Mouse (Mus musculus): ENCODE data around the gene Cpa4.

Gene Cpa4

GRCm38 (mm10) chr6:30628152-30628551 lies 60.0 kb downstream of the Cpa4 start:
- DNase-seq (ENCODE audit: low spot score in 2 of 2): no peak

- no peak for DNase-seq (ENCODE audit: low spot score in 2 of 2)
Observed at GRCm38 (mm10) chr6:30629989-30630388, 61.8 kb downstream of the Cpa4 start.

- no peak for DNase-seq (ENCODE audit: low spot score in 2 of 2)
Observed at GRCm38 (mm10) chr6:30635361-30635862, 67.2 kb downstream of the Cpa4 start.

GRCm38 (mm10) chr6:30636186-30636842 lies 68.1 kb downstream of the Cpa4 start:
- no peak for DNase-seq (ENCODE audit: low spot score in 2 of 2)

- no peak for DNase-seq (ENCODE audit: low spot score in 2 of 2)
Observed at GRCm38 (mm10) chr6:30638674-30639268, 70.6 kb downstream of the Cpa4 start, which contains the start of gene Cpa1. Gene Cpa1 (plus strand): TSS chr6:30639218.
